Mouse (Mus musculus) gastrocnemius, postnatal 10 days (tissue): ENCODE results near the gene Gpr146. TPM values are rescaled to one million over a fixed set of nuclear protein-coding genes. Genes with fewer than 3 reads are reported as not detected.

Experiments
- DNase-seq: peaks from one replicate; pipeline ENCODE4 v3.0.0; 2021; ENCODE audit warnings: mixed read lengths
- total RNA-seq, 2 experiments: library from RNA; stranded (reverse); gene quantifications; 2 replicates each; pipeline ENCODE4 v1.2.3; 2021

Gene Gpr146
- total RNA-seq, 2 experiments from 2014 or later: 13.0 to 19.0 TPM

DNA sequence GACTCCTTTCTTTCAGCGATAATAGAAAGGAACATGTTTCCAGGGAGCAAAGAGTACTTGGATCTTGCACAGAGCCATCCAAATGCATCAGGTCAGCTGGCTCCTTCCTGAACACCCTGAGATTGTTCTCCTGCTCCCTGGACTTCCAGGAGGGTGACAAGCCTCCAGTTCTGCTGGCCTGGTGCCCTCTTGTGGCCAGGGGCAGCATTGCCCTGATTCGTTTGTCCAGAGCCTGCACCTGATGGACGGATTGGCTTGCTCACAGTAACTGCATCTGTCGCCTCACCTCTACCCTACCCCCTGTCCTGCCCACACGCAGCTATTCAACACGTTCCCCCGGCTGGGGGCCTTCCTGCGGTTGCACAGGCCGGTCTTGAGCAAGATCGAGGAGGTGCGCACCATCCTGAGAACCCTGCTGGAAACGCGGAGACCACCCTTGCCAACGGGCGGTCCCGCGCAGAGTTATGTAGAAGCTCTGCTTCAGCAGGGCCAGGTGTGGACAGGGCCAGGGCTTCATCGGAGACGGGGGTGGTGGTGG, 22.2 kb upstream of the Gpr146 start:
- DNase-seq: peak; percentile 88

DNA sequence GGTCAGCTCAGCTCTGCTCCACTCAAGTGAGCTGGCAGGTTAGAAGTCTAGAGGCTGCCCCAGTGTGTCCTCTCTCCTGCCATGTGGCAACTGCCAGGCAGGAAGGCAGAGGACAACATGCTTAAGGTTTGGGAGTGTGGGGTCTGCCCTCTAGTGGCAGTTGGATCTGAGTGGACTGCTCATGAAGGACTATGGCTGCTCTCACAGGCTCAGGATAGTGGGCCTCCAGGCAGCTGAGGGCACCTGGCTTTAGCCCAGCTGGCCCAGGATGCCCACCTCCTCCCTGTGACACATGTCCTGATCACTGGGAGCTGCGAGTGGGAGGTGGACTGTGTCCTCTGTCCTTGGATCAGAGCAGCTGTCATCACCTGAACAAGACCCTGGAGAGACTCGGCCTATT, 18.8 kb upstream of the Gpr146 start:
- DNase-seq: peak; percentile 38

DNA sequence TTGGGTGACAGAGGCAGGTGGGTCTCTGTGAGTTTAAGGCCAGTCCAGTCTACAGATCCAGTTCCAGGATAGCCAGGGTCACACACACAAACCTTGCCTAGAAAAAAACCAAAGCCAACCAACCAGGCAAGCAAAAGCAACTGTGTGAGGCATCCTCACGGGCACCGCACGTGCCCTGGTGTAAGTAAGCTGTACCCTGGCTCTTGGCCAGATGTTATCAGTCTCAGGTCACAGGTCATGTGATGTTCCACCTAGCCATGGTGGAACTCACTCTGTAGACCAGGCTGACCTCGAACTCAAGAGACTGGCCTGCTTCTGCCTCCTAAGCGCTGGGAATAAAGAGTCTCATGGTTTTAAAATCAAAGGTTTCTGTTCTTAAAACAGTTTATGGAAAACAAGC, 18.3 kb upstream of the Gpr146 start:
- DNase-seq: no peak

DNA sequence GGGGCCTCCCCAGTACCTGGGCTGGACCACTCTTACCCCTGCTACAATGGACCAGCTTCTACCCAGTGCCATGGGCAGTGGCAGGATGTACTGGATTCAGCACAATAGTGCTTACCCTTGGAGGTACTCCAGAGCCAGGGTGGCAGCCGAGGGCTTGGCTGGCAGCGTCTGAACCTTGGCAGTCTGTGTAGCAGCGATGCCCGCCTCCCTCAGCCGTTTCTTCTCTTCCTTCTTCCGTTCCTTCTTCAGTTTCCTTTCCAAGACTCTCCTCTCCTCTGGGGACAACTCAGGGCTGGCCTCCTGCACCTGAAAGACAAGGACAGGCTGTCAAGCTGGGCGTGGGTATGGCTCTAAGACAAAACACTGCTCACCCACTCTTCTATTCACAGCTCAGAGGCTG, 13.6 kb upstream of the Gpr146 start:
- DNase-seq: no peak

DNA sequence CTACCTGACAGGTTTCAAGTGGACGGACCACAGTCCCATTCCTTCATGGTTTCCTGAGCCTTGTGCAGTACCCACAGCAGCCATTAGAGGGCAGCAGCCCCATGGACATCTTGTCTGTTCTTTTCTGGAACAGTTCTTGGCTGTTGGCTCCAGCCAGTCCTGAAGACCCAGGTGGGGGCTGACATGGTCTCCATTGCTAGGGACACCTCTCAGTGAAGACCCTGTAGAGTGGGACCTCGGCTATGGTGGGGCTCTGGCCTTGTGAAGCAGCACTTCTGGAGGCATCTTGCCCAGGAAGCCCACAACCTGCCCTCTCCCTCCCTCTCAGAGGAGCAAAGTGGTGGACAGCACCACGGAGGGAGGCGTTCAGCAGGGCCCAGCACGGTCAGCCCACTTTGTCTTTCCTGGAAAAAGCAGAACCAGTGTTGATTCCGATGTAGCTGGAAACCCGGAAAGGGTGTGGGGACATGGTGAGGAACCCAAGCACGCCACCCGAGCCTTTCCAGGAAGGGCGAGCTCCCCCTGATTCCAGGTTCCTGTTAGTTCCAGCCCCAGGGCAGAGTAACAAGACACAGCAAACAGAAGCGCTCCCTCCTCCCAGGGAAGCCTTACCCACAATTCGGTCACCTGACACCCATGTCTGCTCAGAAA, 13.1 kb upstream of the Gpr146 start:
- DNase-seq: peak; percentile 93

DNA sequence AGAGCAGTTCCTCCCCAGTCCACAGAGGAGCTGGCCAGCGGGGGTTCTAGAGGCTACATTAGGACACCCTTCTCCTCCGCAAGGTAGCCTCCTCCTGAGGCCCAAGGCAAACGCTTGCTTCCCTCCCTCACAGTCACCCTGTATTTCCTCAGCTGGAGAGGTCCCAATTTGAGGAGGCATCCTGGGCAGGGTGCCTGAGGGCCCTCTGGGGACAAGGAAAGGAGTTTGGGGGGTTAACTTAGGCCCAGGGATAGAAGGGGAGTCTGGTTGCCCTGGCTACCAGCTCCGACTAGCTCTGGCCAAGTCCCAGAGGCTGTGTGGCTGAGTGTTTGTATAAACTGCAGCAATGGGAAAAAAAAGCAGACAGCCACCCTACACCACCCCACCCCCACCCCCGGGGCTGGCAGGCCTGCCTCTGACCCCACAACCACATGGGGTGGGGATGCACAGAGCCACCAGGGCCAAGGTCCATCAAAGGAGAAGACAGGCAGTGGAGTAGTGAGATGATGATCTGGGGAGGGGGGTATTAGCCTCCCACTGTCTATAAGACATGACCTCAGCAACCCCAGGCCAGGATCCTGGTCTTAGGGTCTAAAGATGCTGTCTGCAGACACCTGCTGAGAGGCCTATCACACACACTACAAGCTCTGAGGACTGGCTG, 12.5 kb upstream of the Gpr146 start:
- no peak for DNase-seq

DNA sequence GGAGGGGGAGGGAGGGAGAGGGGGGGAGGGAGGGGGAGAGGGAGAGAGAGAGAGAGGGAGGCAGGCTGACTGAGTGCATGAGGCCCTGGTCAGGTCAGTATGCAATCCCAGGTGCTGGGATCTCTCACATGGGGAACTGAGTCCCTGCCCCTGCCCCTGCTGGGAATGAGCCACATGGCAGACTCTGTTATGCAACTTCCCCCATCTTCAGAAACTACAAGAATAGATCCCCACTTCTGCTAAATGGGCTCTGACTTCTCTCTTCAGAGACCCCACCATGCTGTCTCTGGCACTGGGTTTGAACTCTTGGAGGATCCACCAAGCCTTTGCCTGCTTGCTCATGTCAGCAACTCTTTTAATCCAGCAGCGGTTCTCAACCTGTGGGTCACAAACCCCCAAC, 11.7 kb upstream of the Gpr146 start:
- no peak for DNase-seq

DNA sequence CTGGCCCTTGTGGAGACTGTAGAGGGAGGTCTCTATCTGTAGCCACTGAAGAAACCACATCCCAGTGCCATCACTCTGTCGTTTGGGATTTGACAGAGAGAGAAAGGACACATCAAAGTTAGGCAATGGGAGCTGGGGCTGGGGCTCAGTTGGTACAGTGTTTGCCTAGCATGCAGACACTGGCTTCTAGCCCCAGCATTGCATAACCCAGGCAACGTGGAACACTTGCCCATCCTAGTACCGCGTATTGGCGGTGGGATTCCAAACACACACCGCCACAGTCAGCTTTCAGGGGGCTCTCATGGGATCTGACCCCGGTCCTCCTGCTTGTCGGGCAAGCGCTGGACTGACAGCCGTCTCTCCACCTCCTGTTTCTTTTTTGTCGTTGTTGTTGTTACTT, 11.0 kb upstream of the Gpr146 start:
- DNase-seq: no peak

DNA sequence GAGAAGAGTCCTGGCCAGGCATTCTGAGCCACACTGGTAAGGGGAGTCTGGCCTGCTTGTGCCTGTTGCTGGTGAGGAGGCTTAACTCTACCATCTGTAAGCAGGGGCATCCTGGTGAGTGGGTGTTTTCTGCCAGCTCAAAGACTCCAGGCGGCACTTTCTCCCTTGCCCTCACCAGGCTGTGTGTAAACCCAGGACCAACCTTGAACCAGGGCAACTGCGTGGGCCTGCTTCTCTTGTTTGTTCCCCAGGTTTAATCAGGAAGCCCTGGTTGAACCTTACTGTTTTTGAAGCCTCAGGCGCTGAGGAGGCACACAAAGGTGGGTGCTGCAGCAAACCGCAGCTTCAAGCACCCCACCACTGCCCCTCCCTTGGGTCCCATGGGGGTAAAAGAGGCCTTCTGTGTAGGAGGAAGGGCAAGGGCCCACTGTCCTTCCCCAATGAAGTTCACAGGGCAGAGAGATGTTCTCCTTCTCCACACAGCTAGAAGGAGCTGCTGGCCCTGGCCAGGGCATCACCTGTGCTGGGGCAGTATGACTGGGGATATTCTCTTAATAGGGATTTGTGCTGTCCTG, 9.5 kb upstream of the Gpr146 start:
- DNase-seq: no peak

DNA sequence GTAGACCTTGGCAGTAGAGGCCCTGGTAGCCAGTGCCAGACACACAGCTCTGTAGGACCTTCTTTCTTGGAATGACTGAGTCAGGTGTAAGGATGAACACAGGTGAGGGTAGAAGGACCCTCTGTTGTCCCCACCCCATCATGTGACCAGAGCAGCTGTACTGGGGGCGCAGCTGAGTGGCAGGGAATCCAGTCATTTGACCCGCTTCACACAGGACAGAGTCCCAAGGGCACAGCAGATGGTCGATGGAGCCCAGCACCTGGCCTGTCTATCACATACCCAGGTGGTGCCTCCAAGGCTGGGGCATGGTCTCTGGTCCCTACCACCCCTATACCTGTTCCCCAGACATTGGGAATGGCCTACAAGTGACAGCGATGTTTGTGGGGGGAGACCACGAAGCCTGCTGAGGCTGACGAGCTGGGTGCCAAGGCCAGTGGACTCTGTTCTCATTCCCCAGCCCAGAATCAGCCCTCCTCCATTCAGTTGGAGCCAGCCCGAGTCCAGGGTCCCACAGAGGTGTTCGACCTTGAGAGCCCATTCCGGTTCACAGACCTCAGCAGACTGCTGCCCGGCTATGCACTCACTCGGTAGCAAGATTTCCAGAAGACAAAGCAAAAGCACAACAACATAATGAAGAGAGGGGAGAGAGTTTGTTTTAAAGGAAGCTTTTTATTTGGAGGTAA, 8.7 kb upstream of the Gpr146 start:
- DNase-seq: no peak

DNA sequence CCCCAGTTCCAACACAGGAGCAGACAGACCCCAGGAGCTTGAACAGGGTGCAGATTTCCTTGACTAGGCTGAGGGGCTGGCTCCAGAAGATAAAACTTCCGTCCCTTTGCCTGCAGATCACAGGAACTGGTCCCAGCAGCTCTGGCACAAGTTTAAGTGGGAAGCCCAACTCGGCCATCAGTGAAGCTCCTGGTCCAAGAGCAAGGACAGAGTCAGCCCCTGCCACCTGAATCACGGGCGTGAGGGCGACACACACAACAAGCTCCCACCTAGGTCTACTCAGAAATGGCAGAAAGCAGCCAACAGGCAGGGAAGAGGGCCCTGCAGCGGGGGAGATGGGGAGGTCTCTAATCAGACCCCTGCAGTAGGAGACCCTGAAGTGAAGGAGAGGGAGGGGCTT, 7.2 kb upstream of the Gpr146 start:
- no peak for DNase-seq

DNA sequence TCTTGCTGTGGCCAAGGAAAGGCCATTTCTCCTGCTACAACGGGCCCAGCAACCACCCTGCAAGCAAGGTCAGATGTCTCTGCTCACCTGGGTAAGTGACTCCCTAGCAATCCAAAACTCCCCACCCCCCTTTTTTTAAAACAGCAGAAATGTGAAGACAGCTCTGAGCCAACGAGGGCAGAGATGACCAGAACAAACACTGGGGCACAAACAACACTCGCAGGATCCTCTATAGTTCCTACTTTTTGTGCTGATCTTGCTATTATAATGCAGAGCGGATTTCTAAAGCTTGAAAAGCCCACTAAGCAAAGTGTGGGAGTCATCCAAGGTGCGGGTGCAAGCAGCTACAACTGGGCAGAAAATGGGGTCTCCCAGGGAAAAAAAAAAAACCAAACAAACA, 6.4 kb upstream of the Gpr146 start:
- no peak for DNase-seq

DNA sequence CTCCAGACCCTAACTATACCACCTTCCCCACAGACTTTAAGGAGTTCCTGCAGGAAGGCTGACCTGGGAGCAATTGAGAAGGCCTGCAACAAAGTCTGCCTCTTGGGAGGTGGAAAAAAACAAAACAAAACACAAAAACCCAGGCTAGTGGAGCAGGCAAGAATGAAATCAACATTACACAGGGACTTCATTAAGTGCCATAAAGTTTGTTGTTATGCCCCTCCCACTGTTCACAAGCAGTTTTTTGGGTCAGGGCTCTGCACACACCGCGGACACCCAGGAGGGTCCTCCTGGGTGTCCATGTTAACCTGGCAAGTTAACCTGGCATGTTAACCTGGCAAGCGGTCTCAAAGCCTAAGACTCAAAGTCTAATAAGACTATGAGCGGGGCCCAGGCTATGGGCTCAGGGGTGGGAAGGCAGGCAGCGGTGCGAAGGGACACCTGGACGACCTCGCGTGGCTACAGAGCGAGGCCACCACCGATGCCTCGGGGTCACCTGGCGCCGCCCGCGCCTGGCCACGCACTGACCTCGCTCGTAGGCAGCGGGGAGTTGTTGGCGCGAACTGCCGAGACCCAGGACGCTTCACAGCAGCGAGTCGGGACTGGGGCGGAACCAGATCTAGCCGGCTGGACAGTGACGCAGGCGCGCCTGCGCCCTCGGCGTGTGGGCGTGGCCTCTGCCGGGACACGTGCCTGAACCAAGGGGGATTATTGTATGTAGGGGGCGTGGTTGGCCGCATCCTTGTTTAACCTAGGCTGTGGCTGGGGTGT, 5.7 kb upstream of the Gpr146 start:
- peak; percentile 91 for DNase-seq

DNA sequence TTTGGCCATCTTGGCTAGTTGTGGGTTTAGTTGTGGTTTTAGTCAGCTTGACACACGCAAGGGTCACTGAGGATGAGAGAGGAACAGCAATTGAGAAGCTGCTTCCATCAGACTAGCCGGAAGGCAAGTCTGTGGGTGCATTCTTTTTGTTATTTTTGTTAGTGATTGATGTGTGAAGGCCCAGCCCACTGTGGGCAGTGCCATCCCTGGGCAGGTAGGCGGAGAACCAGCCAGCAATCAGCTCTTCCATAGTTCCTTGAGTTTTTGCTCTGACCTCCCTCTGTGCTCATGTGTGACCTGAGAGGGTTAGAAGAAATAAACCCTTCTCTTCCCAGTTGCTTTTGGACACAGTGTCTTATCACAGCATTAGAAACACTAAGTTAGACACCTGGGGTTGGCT, 4.4 kb upstream of the Gpr146 start:
- no peak for DNase-seq

DNA sequence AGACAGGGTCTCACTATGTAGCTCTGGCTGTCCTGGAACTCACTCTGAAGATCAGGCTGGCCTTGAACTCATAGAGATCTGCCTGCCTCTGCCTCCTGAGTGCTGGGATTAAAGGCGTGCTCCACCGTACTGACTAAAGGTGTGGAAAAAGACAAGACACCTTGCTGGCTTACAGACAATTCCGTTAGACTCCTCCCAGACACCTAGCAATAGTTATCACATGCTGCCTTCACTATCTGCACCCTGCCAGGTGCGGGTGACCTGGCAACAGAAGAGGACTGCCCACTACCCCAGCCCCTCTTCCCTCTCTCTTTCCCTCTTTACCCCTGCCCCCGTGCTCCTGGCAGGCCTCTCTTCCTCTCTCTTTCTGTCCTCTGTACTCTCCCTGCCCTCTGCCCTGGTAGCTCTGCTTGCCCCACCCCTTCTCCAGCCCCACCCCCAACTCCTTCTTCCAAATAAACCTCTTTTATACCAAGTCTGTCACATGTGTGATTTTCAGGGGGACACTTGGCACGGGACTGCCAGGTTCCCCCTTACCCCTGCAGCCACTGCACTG, 3.5 kb upstream of the Gpr146 start:
- DNase-seq: no peak

DNA sequence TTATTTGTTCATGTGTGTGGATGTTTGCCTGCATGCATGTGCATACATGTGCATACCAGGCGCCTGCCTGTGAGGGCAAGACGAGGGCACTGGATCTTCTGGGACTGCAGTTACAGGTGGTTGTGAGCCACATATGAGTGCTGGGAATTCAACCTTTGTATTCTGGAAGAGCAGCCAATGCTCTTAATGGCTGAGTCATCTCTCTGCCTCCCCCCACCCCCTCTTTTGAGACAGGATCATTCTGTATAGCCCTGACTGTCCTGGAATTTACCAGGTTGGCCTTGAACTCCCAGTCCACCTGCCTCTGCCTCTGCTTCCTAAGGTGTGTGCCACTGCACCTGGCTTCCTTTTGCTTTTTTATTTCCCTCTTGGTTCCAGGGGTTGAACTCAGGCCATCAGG, 2.7 kb upstream of the Gpr146 start:
- DNase-seq: no peak

DNA sequence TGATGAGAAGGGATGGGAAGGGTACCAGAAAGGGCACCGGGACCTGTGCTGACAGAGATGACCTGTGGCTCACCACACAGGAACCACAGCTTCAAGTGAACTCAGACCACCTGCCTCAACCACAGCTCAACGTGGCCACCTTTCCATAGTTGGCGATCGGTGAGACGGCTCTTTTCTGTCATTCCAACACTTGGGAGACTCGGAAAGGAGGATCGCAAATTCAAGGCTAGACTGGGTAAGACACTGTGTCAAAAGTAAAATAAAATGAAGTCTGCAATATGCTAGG, 717 bp downstream of the Gpr146 start:
- DNase-seq: no peak

DNA sequence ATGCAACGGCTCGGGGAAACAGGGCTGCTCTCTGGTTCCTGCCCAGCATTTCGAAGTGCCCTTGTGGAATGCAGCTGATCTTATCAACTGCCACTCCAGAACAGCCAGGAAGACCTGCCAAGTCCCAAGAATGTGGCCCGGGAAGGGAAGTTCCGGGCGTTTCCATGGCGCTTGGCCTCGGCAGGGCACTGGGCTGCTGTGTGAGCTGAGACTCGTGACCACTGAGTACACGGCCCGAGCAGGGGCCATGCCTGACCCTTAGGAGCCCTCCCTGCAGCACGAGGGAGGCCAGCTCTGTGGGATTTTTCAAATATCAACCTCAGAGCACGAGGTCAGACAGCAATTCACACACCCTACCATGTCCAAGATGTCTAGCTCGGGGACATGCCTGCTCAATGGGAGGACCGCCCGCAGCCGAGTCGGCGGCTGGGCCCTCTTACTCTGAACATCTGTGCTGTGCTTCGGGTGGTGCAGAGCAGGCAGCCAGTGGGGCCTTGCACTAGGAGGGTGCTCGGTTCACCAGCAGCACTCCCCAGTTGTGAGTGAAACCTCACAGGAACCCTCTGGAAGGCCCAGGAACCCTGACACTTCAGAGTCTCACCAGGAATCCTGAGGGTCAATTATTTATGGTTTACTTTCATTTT, 1.6 kb downstream of the Gpr146 start:
- peak; percentile 63 for DNase-seq

DNA sequence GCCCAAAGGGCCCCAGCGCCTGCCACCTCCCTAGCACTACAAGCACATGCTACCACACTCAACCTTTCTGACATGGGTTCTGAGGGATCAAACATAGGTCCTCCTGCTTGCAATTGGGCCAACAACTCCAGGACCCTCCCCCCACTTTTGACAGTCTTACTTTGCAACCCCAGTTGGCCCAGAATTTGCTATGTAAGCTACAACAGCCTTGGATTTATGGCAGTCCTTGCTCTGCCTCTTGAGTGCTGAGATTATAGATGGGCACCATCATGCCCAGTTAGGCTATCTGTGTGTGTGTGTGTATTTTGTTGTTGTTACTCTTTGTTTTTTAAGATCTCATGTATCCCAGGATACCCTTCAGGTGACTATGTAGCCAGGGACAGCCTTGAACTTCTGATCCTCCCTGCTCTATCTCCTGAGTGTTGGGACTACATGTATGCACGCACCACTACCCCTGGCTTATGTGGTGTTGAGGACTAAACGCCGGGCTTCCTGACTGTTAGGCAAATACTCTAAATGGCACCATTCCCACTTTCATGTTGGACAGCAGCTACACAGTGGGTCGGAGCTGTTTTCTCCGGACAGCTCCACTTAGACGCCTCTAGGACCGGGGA, 2.4 kb downstream of the Gpr146 start:
- no peak for DNase-seq

DNA sequence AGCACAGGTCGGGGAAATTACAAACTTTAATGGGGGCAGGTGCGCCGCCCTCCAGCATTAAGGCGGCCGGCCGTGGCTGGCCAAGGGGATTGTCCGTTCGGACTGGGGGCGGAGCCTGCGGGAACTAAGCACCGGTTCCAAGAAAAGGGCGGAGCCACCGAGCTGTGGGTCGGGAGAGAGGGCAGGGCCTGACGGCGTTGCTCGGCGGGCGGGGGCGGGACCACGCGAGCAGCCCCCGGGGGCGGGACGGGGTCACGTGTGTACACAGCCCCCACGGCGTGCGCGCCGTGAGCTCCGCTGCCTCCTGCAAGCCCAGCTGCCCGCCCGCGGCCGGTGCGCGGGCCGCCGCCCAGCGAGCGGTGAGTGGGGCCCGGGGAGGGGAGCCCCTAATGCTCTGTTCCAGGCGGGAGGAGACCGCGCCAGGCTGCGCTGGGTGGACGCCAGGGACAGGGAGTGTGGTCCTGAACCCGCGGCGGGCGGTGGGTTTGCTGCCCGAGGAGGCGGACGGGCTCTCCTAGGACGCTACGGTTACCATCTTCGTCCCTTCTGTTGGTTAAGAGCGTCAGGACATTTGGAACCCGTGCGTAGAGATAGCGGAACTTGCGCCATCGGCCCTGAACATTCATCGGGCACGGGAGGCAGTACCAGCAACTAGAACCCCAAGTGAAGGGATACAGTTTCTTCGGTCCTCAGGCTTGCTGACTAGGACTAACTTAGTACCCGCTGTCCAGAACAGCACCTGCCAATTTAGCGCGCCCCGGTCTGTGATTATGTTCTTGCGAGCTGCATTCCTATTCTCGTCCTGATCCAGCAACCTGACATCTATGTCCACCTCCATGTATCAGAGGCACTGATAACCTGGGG, 3.1 kb downstream of the Gpr146 start:
- peak; percentile 96 for DNase-seq
